In the genomic region with DNA sequence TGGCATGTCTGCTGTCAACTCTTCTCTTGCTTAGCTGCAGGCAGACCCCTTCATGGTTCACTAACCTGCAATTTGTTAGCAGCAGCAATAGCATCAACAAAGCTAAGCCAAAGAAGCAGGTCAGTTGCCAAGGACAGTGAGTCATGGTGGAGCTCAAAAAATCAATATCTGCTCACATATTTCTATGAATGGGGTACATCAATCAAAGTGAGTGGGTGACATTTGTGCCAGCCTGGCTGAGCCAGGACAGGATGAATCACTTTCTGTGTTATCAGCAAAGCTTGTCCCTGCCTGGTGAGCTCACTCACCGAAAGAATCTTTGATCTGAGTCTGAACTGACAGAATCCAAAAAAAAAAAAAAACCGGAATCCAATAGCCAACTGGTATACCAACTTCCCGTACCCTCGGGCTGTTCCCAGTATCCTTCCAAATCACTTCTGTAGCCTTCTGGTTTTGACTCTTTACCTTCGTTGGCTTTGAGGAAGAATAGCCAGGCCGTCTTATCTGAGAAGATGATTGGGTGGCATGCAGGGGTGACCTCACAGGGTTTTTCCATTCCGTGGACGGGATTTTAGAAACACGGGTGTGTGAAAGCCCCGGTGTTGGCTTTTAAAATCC, we compare ENCODE assay signal across 14 mouse cellular contexts. TPM values are rescaled to one million over a fixed set of nuclear protein-coding genes. Genes with fewer than 3 reads are reported as not detected.
DNase-seq lines count a peak whose midpoint lies in the region; TF ChIP-seq lines count a peak whose summit lies in the region.
"Had no signal": no experiment of that assay in that cellular context is flagged by ENCODE, and none has a peak within 500 bp of the region (broad histone marks: within the 10 kb centered on the region; RNA-seq: fewer than 3 reads in every experiment).

No protein-coding gene starts in this region.

- no peak overlapping the region for H3K27ac ChIP-seq in heart, embryonic 10.5 days
- H3K27ac ChIP-seq in heart, adult 2 months = no peak overlapping the region

- H3K4me1 ChIP-seq in heart, embryonic 10.5 days = peaks cover 8% of the 10 kb centered on the region; the same call in 1 of the 2 replicates
- H3K4me1 ChIP-seq in heart, adult 2 months (ENCODE audit: control insufficient read depth, insufficient read depth, low read length) = no peaks in the 10 kb centered on the region
- no peaks in the 10 kb centered on the region for H3K4me1 ChIP-seq in lung, adult 2 months (ENCODE audit: control insufficient read depth, insufficient read depth, low read length)

- no peak overlapping the region for H3K9ac ChIP-seq in heart, adult 2 months (ENCODE audit: low read depth, low read length)

- no peaks in the 10 kb centered on the region for H3K9me3 ChIP-seq in heart, embryonic 10.5 days

- peak; percentile 30 for DNase-seq in heart, embryonic 10.5 days (ENCODE audit: low spot score)
- no peak for DNase-seq in heart, adult 2 months
- peak; percentile 99 for DNase-seq in 3T3-L1 (ENCODE audit: low read depth, low spot score)
- peak; percentile 47 for DNase-seq in adipocyte (ENCODE audit: low spot score)
- DNase-seq in cerebellum, adult 9-10 months = peak; percentile 81
- no peak for DNase-seq in lung, adult 2 months
- DNase-seq in B cell, adult 2 months = no peak
- DNase-seq in lung, postnatal 25 days (ENCODE audit: low spot score) = no peak
- DNase-seq: kidney, postnatal 14 days had no signal

- no peak for TF ChIP-seq EP300 in heart, adult 2 months (IDR thresholded peaks at IDR 0.05; ENCODE audit: insufficient read depth, low read depth, low read length)

- no peak overlapping the region for H3K4me3 ChIP-seq in heart, embryonic 10.5 days
- H3K4me3 ChIP-seq in heart, adult 2 months = no peak overlapping the region
- no peak overlapping the region for H3K4me3 ChIP-seq in lung, adult 2 months (replicated peaks; ENCODE audit: extremely low read depth, low read depth, low read length)

- H3K36me3 ChIP-seq in heart, embryonic 10.5 days = no peaks in the 10 kb centered on the region
- no peaks in the 10 kb centered on the region for H3K36me3 ChIP-seq in heart, adult 2 months (ENCODE audit: control insufficient read depth, insufficient read depth, low read length)

- no peaks in the 10 kb centered on the region for H3K27me3 ChIP-seq in heart, embryonic 10.5 days (ENCODE audit: insufficient read depth, poor library complexity, severe bottlenecking)
- no peaks in the 10 kb centered on the region for H3K27me3 ChIP-seq in heart, adult 2 months (ENCODE audit: control insufficient read depth, insufficient read depth, low read length)

- 74% methylated on average over 10 of the region's 10 CpGs for WGBS in heart, embryonic 10.5 days
- WGBS in heart, adult 2 months = 80% methylated on average over 10 of the region's 10 CpGs
- WGBS in lung, adult 2 months = 86% methylated on average over 10 of the region's 10 CpGs

- intact Hi-C loops in heart, adult 2 months (cut with DNase I) = no loop called here

- H3K79me2 ChIP-seq in heart, adult 2 months (replicated peaks; ENCODE audit: control insufficient read depth, insufficient read depth, low read length) = no peaks in the 10 kb centered on the region

- TF ChIP-seq POLR2A in heart, adult 2 months (IDR thresholded peaks at IDR 0.05; ENCODE audit: insufficient read depth, low read depth, low read length) = no peak
- TF ChIP-seq POLR2A in lung, adult 2 months (IDR thresholded peaks at IDR 0.05; ENCODE audit: borderline replicate concordance, extremely low read depth, low read depth, low read length) = no peak

- TF ChIP-seq CTCF in heart, adult 2 months (IDR thresholded peaks at IDR 0.05) = no peak
- TF ChIP-seq CTCF in lung, adult 2 months (IDR thresholded peaks at IDR 0.05; ENCODE audit: insufficient read depth, low read length) = no peak

RNA-seq across cellular contexts. Expression of a gene that starts 13.9 kb away (rescaled TPM):
- polyA plus RNA-seq in heart, embryonic 10.5 days (2016; fragmentation: Nextera tagmentation; extraction: Ambion mirVana) = 27.6 and 31.7 TPM in 2 replicates
- 10 to 100 TPM; 32.7 to 35.5 TPM for total RNA-seq in heart, adult 2 months (2021)
- 6.2 and 6.3 TPM in 2 replicates for polyA plus RNA-seq in heart, adult 2 months (2012; rRNA removed)
- polyA plus RNA-seq in lung, adult 2 months (2012; rRNA removed) = 3.9 and 6.2 TPM in 2 replicates

RNA-seq across cellular contexts. Expression of a gene that starts 32.8 kb away (rescaled TPM):
- polyA plus RNA-seq in heart, embryonic 10.5 days (2016; fragmentation: Nextera tagmentation; extraction: Ambion mirVana) = not detected in 2 replicates
- total RNA-seq in heart, adult 2 months (2021) = not detected
- not detected in 2 replicates for polyA plus RNA-seq in heart, adult 2 months (2012; rRNA removed)
- not detected in 2 replicates for polyA plus RNA-seq in lung, adult 2 months (2012; rRNA removed)
- polyA plus RNA-seq: embryonic facial prominence, embryonic 14.5 days; hindbrain, embryonic 11.5 days; liver, embryonic 16.5 days; neural tube, embryonic 11.5 days; stomach, embryonic 16.5 days had no signal

Comparison
In these comparisons a context has a peak if more than half of its experiments do, and no peak if none do; other contexts are left out.
1. DNase-seq: peak in heart, embryonic 10.5 days (single experiment), 3T3-L1 (single experiment), adipocyte (single experiment) and cerebellum, adult 9-10 months (single experiment); none in heart, adult 2 months (0 of 2), lung, adult 2 months (single experiment), B cell, adult 2 months (0 of 2) and lung, postnatal 25 days (single experiment).